Mouse (Mus musculus): ENCODE results near the gene Ltb4r2. TPM values are rescaled to one million over a fixed set of nuclear protein-coding genes. Genes with fewer than 3 reads are reported as not detected.
A peak's percentile ranks its signal among the peaks of the same experiment; 100 is the strongest.

The Ltb4r2 gene
- polyA plus RNA-seq, 1 experiment from 2014 or later, result 0.31 TPM

DNA sequence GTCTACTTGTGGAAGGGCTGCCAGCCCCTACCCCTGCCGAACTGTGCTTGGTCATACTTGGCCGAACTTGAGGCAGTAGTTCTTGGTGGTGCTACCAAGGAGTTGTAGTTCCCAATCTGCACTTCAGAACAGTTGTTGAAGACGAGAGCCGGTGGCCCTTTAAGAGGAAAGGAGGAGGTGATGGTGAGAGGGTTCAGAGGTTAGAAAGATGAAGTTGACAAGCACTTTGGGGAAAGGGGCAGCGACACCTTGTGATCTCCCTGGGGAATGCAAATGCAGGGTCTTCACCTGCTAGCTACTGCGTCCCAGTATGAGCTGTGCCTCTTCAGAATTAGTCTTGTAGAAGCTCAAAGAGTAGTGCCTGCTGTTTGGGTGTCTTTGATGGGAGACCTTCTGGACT lies 24.0 kb downstream of the Ltb4r2 start:
- 38% methylated on average over 6 of the region's 6 CpGs for WGBS
- Histone ChIP-seq H3K27me3 (replicated peaks) (peaks cover 6% of the 10 kb centered on the region; the same call in 1 of the 2 replicates), H3K4me2 (replicated peaks) (no peak overlapping the region), H3K4me3 (replicated peaks) (no peak overlapping the region), H3K9me3 (no peaks in the 10 kb centered on the region), H3K36me3 (no peaks in the 10 kb centered on the region), H3K4me1 (replicated peaks) (peaks cover 29% of the 10 kb centered on the region), H3K9ac (no peak overlapping the region), H3K27ac (no peak overlapping the region)
- no peak for ATAC-seq

DNA sequence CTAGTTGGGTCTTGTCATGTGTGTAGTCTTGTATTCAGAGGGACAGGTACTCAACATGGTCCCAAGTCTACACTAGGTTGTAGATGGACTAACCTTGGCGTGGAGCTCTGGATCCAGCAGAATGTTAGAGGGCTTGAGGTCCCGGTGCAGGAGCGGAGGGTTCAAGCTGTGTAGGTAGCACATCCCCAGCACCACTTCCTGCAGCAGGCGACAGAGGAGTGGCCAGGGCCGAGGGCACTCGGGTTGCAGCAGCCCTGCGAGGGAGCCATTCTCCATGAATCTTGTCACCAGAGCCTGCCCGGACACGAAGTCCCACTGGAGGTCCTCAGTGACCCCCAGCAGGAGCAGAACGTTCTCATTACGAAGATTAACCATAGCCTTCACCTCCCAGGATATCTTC lies 26.5 kb downstream of the Ltb4r2 start:
- no peak for ATAC-seq
- Histone ChIP-seq H3K4me3 (replicated peaks) (peak overlapping the region; percentile 44), H3K36me3 (no peaks in the 10 kb centered on the region), H3K27ac (no peak overlapping the region), H3K4me1 (replicated peaks) (peaks cover 18% of the 10 kb centered on the region; the same call in 1 of the 2 replicates), H3K9ac (no peak overlapping the region), H3K4me2 (replicated peaks) (peak overlapping the region; percentile 76), H3K27me3 (replicated peaks) (peaks cover 3% of the 10 kb centered on the region; the same call in 1 of the 2 replicates), H3K9me3 (no peaks in the 10 kb centered on the region)
- WGBS, result 43% methylated on average over 11 of the region's 11 CpGs

GRCm38 (mm10) chr14:55788256-55789050 lies 27.2 kb downstream of the Ltb4r2 start, which contains the start of gene Ripk3:
Gene Ripk3, minus strand, starts transcription at chr14:55788865.
- 6% methylated on average over 40 of the region's 40 CpGs for WGBS
- Histone ChIP-seq H3K4me3 (replicated peaks) (peak within 1 kb of the TSS; percentile 44), H3K27me3 (replicated peaks) (peaks cover 3% of the 10 kb centered on the region; the same call in 1 of the 2 replicates), H3K36me3 (no peaks in the 10 kb centered on the region), H3K9ac (peak within 1 kb of the TSS; percentile 35), H3K4me2 (replicated peaks) (peak within 1 kb of the TSS; percentile 76), H3K27ac (no peak within 1 kb of the TSS), H3K4me1 (replicated peaks) (peaks cover 15% of the 10 kb centered on the region; the same call in 1 of the 2 replicates), H3K9me3 (no peaks in the 10 kb centered on the region)
- peak; percentile 79 for ATAC-seq

GRCm38 (mm10) chr14:55793461-55793860 lies 32.2 kb downstream of the Ltb4r2 start:
- Histone ChIP-seq H3K9ac (no peak overlapping the region), H3K4me3 (replicated peaks) (no peak overlapping the region), H3K4me1 (replicated peaks) (0 out of 2 replicates have a peak, but pooled peaks cover 6% of the 10 kb centered on the region), H3K27me3 (replicated peaks) (no peaks in the 10 kb centered on the region), H3K36me3 (no peaks in the 10 kb centered on the region), H3K9me3 (no peaks in the 10 kb centered on the region), H3K4me2 (replicated peaks) (no peak overlapping the region), H3K27ac (no peak overlapping the region)
- WGBS, result 65% methylated on average over 2 of the region's 2 CpGs
- ATAC-seq, result no peak

- no peak overlapping the region for H3K4me3 ChIP-seq (replicated peaks)
- H3K4me2 ChIP-seq (replicated peaks), result no peak overlapping the region
- no peak overlapping the region for H3K27ac ChIP-seq
- 0 out of 2 replicates have a peak, but pooled peaks cover 4% of the 10 kb centered on the region for H3K4me1 ChIP-seq (replicated peaks)
- 64% methylated on average over 2 of the region's 2 CpGs for WGBS
- no peaks in the 10 kb centered on the region for H3K36me3 ChIP-seq
- no peak for ATAC-seq
- no peaks in the 10 kb centered on the region for H3K9me3 ChIP-seq
- H3K27me3 ChIP-seq (replicated peaks), result no peaks in the 10 kb centered on the region
- H3K9ac ChIP-seq, result no peak overlapping the region
Observed at GRCm38 (mm10) chr14:55793946-55794345, 32.7 kb downstream of the Ltb4r2 start.

DNA sequence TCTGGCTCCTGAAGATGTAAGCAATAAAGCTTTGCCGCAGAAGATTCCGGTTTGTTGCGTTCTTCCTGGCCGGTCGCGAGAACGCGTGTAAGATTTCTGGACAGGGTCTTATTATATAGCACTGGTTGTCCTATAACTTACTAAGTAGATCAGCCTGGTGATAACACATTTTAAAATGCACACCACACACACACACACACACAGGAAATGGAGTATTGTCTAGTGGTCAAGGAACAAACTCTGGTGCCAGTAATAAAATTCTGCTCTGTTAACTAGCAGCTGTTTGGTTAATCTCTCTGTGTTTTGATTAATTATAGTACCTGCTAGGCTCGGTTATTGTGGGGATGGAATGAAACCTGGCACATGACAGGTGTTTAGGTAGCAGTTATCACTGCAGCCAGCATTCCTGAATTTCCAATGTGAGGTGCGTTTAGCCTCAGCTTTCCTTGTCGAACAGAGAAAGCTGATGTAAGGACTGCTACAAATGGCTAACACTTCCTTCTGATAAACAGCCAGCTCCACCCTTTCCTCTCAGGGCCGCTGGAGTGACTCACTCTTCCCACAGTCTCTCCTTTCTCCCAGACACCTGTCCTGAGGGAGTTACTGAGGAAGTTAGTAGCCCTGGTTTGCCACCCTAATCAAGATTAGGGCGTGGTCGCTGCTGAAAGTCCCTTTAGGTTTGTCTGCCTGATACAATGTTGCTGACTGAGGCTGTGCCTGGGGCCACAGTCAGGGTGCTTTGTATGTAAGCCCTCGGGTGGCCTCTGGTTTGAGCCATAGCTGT lies 34.3 kb downstream of the Ltb4r2 start:
- Histone ChIP-seq H3K9ac (no peak overlapping the region), H3K27me3 (replicated peaks) (no peaks in the 10 kb centered on the region), H3K27ac (peak overlapping the region; percentile 69), H3K4me1 (replicated peaks) (0 out of 2 replicates have a peak, but pooled peaks cover 4% of the 10 kb centered on the region), H3K4me3 (replicated peaks) (no peak overlapping the region), H3K36me3 (no peaks in the 10 kb centered on the region), H3K9me3 (no peaks in the 10 kb centered on the region), H3K4me2 (replicated peaks) (0 out of 2 replicates have a peak overlapping the region, but pooled peaks have one; percentile 9)
- 64% methylated on average over 15 of the region's 15 CpGs for WGBS
- ATAC-seq, result peak; percentile 97

Other genes starting within 250 kb of the Ltb4r2 start
- not detected in 2 replicates for gene Nrl, start 236.4 kb upstream of the Ltb4r2 start, polyA plus RNA-seq (2015; fragmentation: Nextera tagmentation; extraction: Ambion mirVana)
- gene Pck2, start 221.2 kb upstream of the Ltb4r2 start, polyA plus RNA-seq (2015; fragmentation: Nextera tagmentation; extraction: Ambion mirVana), result 48.8 and 50.8 TPM in 2 replicates
- 72.8 and 86.2 TPM in 2 replicates for gene Dcaf11, start 201.4 kb upstream of the Ltb4r2 start, polyA plus RNA-seq (2015; fragmentation: Nextera tagmentation; extraction: Ambion mirVana)
- 2.2 and 2.4 TPM in 2 replicates for gene A730061H03Rik, start 201.0 kb upstream of the Ltb4r2 start, polyA plus RNA-seq (2015; fragmentation: Nextera tagmentation; extraction: Ambion mirVana)
- gene Fitm1, start 185.8 kb upstream of the Ltb4r2 start, polyA plus RNA-seq (2015; fragmentation: Nextera tagmentation; extraction: Ambion mirVana), result 0.49 and 0.72 TPM in 2 replicates
- 197 and 207 TPM in 2 replicates for gene Psme1, start 183.3 kb upstream of the Ltb4r2 start, polyA plus RNA-seq (2015; fragmentation: Nextera tagmentation; extraction: Ambion mirVana)
- gene Emc9, start 176.1 kb upstream of the Ltb4r2 start, polyA plus RNA-seq (2015; fragmentation: Nextera tagmentation; extraction: Ambion mirVana), result 9.6 and 11.6 TPM in 2 replicates
- 343 and 366 TPM in 2 replicates for gene Psme2, start 170.3 kb upstream of the Ltb4r2 start, polyA plus RNA-seq (2015; fragmentation: Nextera tagmentation; extraction: Ambion mirVana)
- 15.7 and 16.3 TPM in 2 replicates for gene Rnf31, start 169.7 kb upstream of the Ltb4r2 start, polyA plus RNA-seq (2015; fragmentation: Nextera tagmentation; extraction: Ambion mirVana)
- 10.5 and 10.8 TPM in 2 replicates for gene Irf9, start 157.9 kb upstream of the Ltb4r2 start, polyA plus RNA-seq (2015; fragmentation: Nextera tagmentation; extraction: Ambion mirVana)
- 8.2 and 10.5 TPM in 2 replicates for gene Rec8, start 143.4 kb upstream of the Ltb4r2 start, polyA plus RNA-seq (2015; fragmentation: Nextera tagmentation; extraction: Ambion mirVana)
- gene Ipo4, start 125.5 kb upstream of the Ltb4r2 start, polyA plus RNA-seq (2015; fragmentation: Nextera tagmentation; extraction: Ambion mirVana), result 63.8 and 72.8 TPM in 2 replicates
- 0.86 and 2.6 TPM in 2 replicates for gene Gm49378, start 123.5 kb upstream of the Ltb4r2 start, polyA plus RNA-seq (2015; fragmentation: Nextera tagmentation; extraction: Ambion mirVana)
- gene Tm9sf1, start 117.6 kb upstream of the Ltb4r2 start, polyA plus RNA-seq (2015; fragmentation: Nextera tagmentation; extraction: Ambion mirVana), result 119 and 124 TPM in 2 replicates
- 0.75 and 1.2 TPM in 2 replicates for gene Tssk4, start 111.2 kb upstream of the Ltb4r2 start, polyA plus RNA-seq (2015; fragmentation: Nextera tagmentation; extraction: Ambion mirVana)
- 58.4 and 62.1 TPM in 2 replicates for gene Mdp1, start 100.9 kb upstream of the Ltb4r2 start, polyA plus RNA-seq (2015; fragmentation: Nextera tagmentation; extraction: Ambion mirVana)
- 58.6 and 58.7 TPM in 2 replicates for gene Gmpr2, start 89.5 kb upstream of the Ltb4r2 start, polyA plus RNA-seq (2015; fragmentation: Nextera tagmentation; extraction: Ambion mirVana)
- 510 and 527 TPM in 2 replicates for gene Nedd8, start 89.3 kb upstream of the Ltb4r2 start, polyA plus RNA-seq (2015; fragmentation: Nextera tagmentation; extraction: Ambion mirVana)
- 35.8 and 38.7 TPM in 2 replicates for gene Tinf2, start 79.6 kb upstream of the Ltb4r2 start, polyA plus RNA-seq (2015; fragmentation: Nextera tagmentation; extraction: Ambion mirVana)
- gene Tgm1, start 47.5 kb upstream of the Ltb4r2 start, polyA plus RNA-seq (2015; fragmentation: Nextera tagmentation; extraction: Ambion mirVana), result 1.1 and 1.2 TPM in 2 replicates
- gene Rabggta, start 39.2 kb upstream of the Ltb4r2 start, polyA plus RNA-seq (2015; fragmentation: Nextera tagmentation; extraction: Ambion mirVana), result 34.1 and 34.9 TPM in 2 replicates
- 99.4 and 117 TPM in 2 replicates for gene Dhrs1, start 15.7 kb upstream of the Ltb4r2 start, polyA plus RNA-seq (2015; fragmentation: Nextera tagmentation; extraction: Ambion mirVana)
- gene Nop9, start 15.7 kb upstream of the Ltb4r2 start, polyA plus RNA-seq (2015; fragmentation: Nextera tagmentation; extraction: Ambion mirVana), result 35.6 and 36.0 TPM in 2 replicates
- 52.7 and 63.5 TPM in 2 replicates for gene Cideb, start 3.0 kb upstream of the Ltb4r2 start, polyA plus RNA-seq (2015; fragmentation: Nextera tagmentation; extraction: Ambion mirVana)
- gene Ltb4r1, start 4.5 kb downstream of the Ltb4r2 start, polyA plus RNA-seq (2015; fragmentation: Nextera tagmentation; extraction: Ambion mirVana), result 0.93 and 1.0 TPM in 2 replicates
- gene Adcy4, start 22.7 kb downstream of the Ltb4r2 start, polyA plus RNA-seq (2015; fragmentation: Nextera tagmentation; extraction: Ambion mirVana), result 6.7 and 7.0 TPM in 2 replicates
- gene Ripk3, start 27.4 kb downstream of the Ltb4r2 start, polyA plus RNA-seq (2015; fragmentation: Nextera tagmentation; extraction: Ambion mirVana), result 45.2 and 45.6 TPM in 2 replicates
- gene Nfatc4, start 61.7 kb downstream of the Ltb4r2 start, polyA plus RNA-seq (2015; fragmentation: Nextera tagmentation; extraction: Ambion mirVana), result 25.7 and 26.3 TPM in 2 replicates
- 14.5 and 18.3 TPM in 2 replicates for gene Nynrin, start 92.6 kb downstream of the Ltb4r2 start, polyA plus RNA-seq (2015; fragmentation: Nextera tagmentation; extraction: Ambion mirVana)
- 0.18 and 0.29 TPM in 2 replicates for gene Cbln3, start 123.0 kb downstream of the Ltb4r2 start, polyA plus RNA-seq (2015; fragmentation: Nextera tagmentation; extraction: Ambion mirVana)
- gene Khnyn, start 123.5 kb downstream of the Ltb4r2 start, polyA plus RNA-seq (2015; fragmentation: Nextera tagmentation; extraction: Ambion mirVana), result 15.1 and 15.4 TPM in 2 replicates
- gene Sdr39u1, start 138.9 kb downstream of the Ltb4r2 start, polyA plus RNA-seq (2015; fragmentation: Nextera tagmentation; extraction: Ambion mirVana), result 73.6 and 80.3 TPM in 2 replicates
- 1.9 and 3.3 TPM in 2 replicates for gene Cma1, start 183.2 kb downstream of the Ltb4r2 start, polyA plus RNA-seq (2015; fragmentation: Nextera tagmentation; extraction: Ambion mirVana)
- gene Cma2, start 189.6 kb downstream of the Ltb4r2 start, polyA plus RNA-seq (2015; fragmentation: Nextera tagmentation; extraction: Ambion mirVana), result not detected in 2 replicates